Mouse (Mus musculus): Measurements from ENCODE around the gene Pdcd2l.

DNA sequence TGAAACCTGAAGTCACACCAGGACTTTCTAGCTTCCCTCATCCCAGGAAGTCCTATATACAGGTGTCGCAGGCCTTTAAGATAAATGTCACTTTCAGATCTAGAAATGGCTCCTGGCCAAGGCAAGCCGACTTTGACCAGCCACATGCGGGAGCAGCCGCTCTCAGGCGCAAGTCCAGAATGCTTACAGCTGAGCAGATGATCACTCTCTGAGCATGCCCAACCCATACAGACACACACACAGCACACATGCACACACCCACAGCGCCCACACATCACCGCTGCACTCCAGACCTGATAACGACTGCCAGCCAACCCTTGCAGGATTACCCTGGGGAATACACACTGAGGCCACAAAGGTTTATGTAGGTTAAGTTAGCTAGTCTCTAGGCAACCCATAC lies 29.6 kb upstream of the Pdcd2l start:
- TF ChIP-seq CTCF (IDR thresholded peaks at IDR 0.05; ENCODE audit: low read depth), result no peak
- no peak for TF ChIP-seq EP300 (optimal IDR thresholded peaks at IDR 0.05)
